Mouse (Mus musculus) E14TG2a.4 (cell line): ENCODE measurements around the gene Palm.
A peak's percentile ranks its signal among the peaks of the same experiment; 100 is the strongest.

ENCODE experiments used
- H3K27me3 ChIP-seq: 2 replicates; pipeline ENCODE4 v1.6.1; 2014; ENCODE audit warnings: low read length, control low read depth; ENCODE audit not compliant: insufficient read depth
- H3K36me3 ChIP-seq: 2 replicates; pipeline ENCODE4 v1.6.1; 2014; ENCODE audit warnings: low read length, control low read depth; ENCODE audit not compliant: insufficient read depth
- H3K4me1 ChIP-seq: replicated peaks from 2 replicates; pipeline ENCODE4 v1.6.1; 2014; ENCODE audit warnings: low read depth, low read length, control low read depth
- H3K4me3 ChIP-seq: replicated peaks from 2 replicates; pipeline ENCODE4 v1.5.1; 2014; ENCODE audit warnings: mild to moderate bottlenecking, low read length
- H3K9me3 ChIP-seq: 2 replicates; pipeline ENCODE4 v1.6.1; 2014; ENCODE audit warnings: low read length, control low read depth
- CTCF ChIP-seq: conservative IDR thresholded peaks from 2 replicates; pipeline ENCODE4 v1.5.1; 2014; ENCODE audit warnings: low read length
- NANOG ChIP-seq: IDR thresholded peaks from 2 replicates; pipeline ENCODE4 v1.6.1; 2014; ENCODE audit warnings: borderline replicate concordance, low read length, mixed read lengths
- POU5F1 ChIP-seq: IDR thresholded peaks from 2 replicates; pipeline ENCODE4 v1.6.1; 2014; ENCODE audit warnings: low read length, borderline replicate concordance

Palm gene

GRCm38 (mm10) chr10:79820782-79821181 lies 27.4 kb downstream of the Palm start, which contains the start of gene Misp:
Misp (plus strand) TSS chr10:79820989.
- H3K4me1 ChIP-seq, result peaks cover 91% of the 10 kb centered on the region
- peaks cover 17% of the 10 kb centered on the region; the same call in 1 of the 2 replicates for H3K27me3 ChIP-seq
- H3K4me3 ChIP-seq, result peak within 1 kb of the TSS; percentile 41

GRCm38 (mm10) chr10:79821731-79822130 lies 28.4 kb downstream of the Palm start:
- peaks cover 81% of the 10 kb centered on the region for H3K4me1 ChIP-seq
- peak overlapping the region; percentile 59; the same call in 1 of the 2 replicates for H3K4me3 ChIP-seq
- no peaks in the 10 kb centered on the region for H3K36me3 ChIP-seq
- TF ChIP-seq CTCF (no peak), NANOG (no peak), POU5F1 (no peak)
- H3K27me3 ChIP-seq, result peaks cover 21% of the 10 kb centered on the region; the same call in 1 of the 2 replicates
- no peaks in the 10 kb centered on the region for H3K9me3 ChIP-seq

More at GRCm38 (mm10) chr10:79820782-79821181, 27.4 kb downstream of the Palm start, which contains the start of gene Misp:
- no peak for TF ChIP-seq NANOG
- TF ChIP-seq CTCF, result peak; percentile 31
- TF ChIP-seq POU5F1, result no peak
- Histone ChIP-seq H3K36me3 (no peaks in the 10 kb centered on the region), H3K9me3 (no peaks in the 10 kb centered on the region)

- no peak for TF ChIP-seq CTCF
- TF ChIP-seq NANOG, result no peak
- no peak for TF ChIP-seq POU5F1
- Histone ChIP-seq H3K27me3 (peaks cover 24% of the 10 kb centered on the region; the same call in 1 of the 2 replicates), H3K4me1 (peaks cover 75% of the 10 kb centered on the region), H3K9me3 (no peaks in the 10 kb centered on the region), H3K36me3 (no peaks in the 10 kb centered on the region), H3K4me3 (peak overlapping the region; percentile 59)
These were observed 29.0 kb downstream of the Palm start for GRCm38 (mm10) chr10:79822372-79822771.

GRCm38 (mm10) chr10:79823011-79823410 lies 29.6 kb downstream of the Palm start:
- H3K9me3 ChIP-seq, result no peaks in the 10 kb centered on the region
- H3K27me3 ChIP-seq, result peaks cover 28% of the 10 kb centered on the region
- H3K4me1 ChIP-seq, result peaks cover 70% of the 10 kb centered on the region
- TF ChIP-seq POU5F1 (no peak), NANOG (no peak), CTCF (no peak)
- H3K36me3 ChIP-seq, result no peaks in the 10 kb centered on the region
- peak overlapping the region; percentile 59; the same call in 1 of the 2 replicates for H3K4me3 ChIP-seq

GRCm38 (mm10) chr10:79824413-79824812 lies 31.0 kb downstream of the Palm start:
- Histone ChIP-seq H3K27me3 (peaks cover 28% of the 10 kb centered on the region), H3K9me3 (no peaks in the 10 kb centered on the region), H3K4me3 (no peak overlapping the region), H3K4me1 (peaks cover 56% of the 10 kb centered on the region), H3K36me3 (no peaks in the 10 kb centered on the region)
- TF ChIP-seq POU5F1 (no peak), CTCF (no peak), NANOG (no peak)

- Histone ChIP-seq H3K27me3 (peaks cover 11% of the 10 kb centered on the region), H3K36me3 (no peaks in the 10 kb centered on the region), H3K4me1 (peaks cover 12% of the 10 kb centered on the region), H3K9me3 (peaks cover 11% of the 10 kb centered on the region), H3K4me3 (no peak overlapping the region)
- TF ChIP-seq POU5F1, result no peak
- no peak for TF ChIP-seq CTCF
- TF ChIP-seq NANOG, result no peak
These were observed 38.2 kb downstream of the Palm start for GRCm38 (mm10) chr10:79831583-79831982.

- TF ChIP-seq CTCF (no peak), NANOG (no peak), POU5F1 (no peak)
- no peaks in the 10 kb centered on the region for H3K36me3 ChIP-seq
- H3K27me3 ChIP-seq, result peaks cover 10% of the 10 kb centered on the region
- no peak overlapping the region for H3K4me3 ChIP-seq
- peaks cover 12% of the 10 kb centered on the region for H3K4me1 ChIP-seq
- peaks cover 11% of the 10 kb centered on the region for H3K9me3 ChIP-seq
These were observed 38.8 kb downstream of the Palm start for GRCm38 (mm10) chr10:79832026-79832785.

- Histone ChIP-seq H3K27me3 (peaks cover 7% of the 10 kb centered on the region), H3K9me3 (peaks cover 11% of the 10 kb centered on the region), H3K4me3 (no peak overlapping the region), H3K36me3 (no peaks in the 10 kb centered on the region), H3K4me1 (peaks cover 12% of the 10 kb centered on the region)
- no peak for TF ChIP-seq CTCF
- no peak for TF ChIP-seq NANOG
- TF ChIP-seq POU5F1, result no peak
These were observed 39.4 kb downstream of the Palm start for GRCm38 (mm10) chr10:79832786-79833181.
